Mouse (Mus musculus) T-helper 1 cell (primary cell): ENCODE results near the gene Irgm2.
"Not testable (repeated sequence)": the region's sequence is repeated elsewhere in the genome, so short reads cannot be mapped to it uniquely, and the experiment has no call there.

ENCODE experiments used
- in situ Hi-C: fragments of 300-600 bp; cut with MboI, MseI; formaldehyde crosslinking; loops from one replicate; pipeline ENCODE4 v1.15.1; 2025; ENCODE audit warnings: high pct_unique_total_duplicates

The Irgm2 gene

GRCm38 (mm10) chr11:58199229-58200037 lies at the start of gene Irgm2, which contains the start of gene Igtp:
Gene Irgm2, plus strand, starts transcription at chr11:58199618.
Gene Igtp, plus strand, starts transcription at chr11:58199556.
- in situ Hi-C loops = not testable (repeated sequence)

DNA sequence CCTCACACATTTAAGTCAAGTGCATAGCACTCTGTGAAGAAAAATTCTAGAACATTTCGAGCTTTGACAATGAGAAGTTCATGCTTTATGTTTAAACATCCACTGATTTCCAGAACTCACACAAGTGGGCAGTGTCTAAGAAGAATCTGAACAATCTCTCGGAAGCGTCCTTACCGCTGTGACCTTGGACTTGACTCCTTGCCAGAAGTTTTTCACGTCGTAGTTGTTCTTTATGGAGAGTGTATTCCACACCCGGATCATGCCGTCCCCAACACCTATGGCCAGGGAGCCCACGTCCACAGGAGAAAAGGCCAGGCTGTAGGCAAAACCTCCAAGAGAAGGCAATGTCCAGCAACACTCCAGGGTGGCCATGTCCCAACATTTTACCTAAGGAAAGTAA lies 44.0 kb upstream of the Irgm2 start:
- in situ Hi-C loops = no loop called here

DNA sequence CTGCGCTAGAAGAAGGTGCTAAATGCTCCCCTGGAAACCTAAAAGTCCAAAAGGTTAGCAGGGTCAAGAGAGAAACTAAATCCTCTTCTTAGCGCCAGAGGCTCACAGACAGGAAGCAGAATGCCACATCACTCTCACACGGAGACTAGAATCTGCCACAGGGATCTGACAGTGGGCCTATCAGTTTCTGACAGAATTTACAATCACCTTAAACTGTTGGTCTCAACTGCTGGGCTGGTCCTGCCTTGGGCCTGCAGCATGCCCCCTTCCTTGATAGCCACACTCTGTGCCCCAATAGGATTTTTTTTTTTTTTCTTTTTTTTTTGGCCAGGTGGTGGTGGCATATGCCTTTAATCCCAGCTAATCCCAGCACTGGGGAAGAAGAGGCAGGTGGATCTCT lies 42.5 kb upstream of the Irgm2 start:
- in situ Hi-C loops = no loop called here

DNA sequence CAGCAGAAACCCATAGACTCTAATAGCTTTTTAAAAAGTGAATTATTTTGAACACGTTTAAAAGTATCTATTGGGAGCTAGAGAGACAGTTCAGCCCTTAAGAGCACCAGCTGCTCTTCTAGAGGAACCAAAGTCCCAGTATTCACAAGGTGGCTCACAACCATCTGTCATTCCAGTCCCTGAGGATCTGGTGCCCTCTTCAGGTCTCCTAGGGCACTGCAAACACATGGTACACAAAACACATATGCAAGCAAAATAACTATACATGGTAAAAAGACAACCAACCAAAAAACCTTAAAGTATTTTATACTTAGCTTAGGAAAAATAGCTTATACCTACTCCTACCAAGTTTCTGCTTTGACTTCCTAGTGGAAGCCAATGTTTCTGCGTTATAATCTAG lies 34.3 kb upstream of the Irgm2 start:
- in situ Hi-C loops = no loop called here

DNA sequence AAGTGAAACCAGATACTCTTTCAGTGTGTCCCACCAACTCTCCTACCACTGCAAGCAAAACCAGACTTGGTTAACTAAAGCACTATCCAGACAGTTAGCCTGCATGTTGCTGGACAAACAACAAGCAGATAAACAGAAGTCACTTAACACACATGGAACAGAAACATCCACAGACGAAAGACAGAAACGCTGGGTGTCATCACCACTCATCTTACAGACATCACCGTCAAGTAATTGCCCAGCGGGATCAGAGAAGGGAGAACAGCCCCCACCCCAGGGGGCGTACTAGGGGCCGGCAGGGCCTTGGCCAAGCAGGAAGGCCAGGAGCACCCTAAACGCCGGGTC lies 31.6 kb upstream of the Irgm2 start:
- in situ Hi-C loops = no loop called here

DNA sequence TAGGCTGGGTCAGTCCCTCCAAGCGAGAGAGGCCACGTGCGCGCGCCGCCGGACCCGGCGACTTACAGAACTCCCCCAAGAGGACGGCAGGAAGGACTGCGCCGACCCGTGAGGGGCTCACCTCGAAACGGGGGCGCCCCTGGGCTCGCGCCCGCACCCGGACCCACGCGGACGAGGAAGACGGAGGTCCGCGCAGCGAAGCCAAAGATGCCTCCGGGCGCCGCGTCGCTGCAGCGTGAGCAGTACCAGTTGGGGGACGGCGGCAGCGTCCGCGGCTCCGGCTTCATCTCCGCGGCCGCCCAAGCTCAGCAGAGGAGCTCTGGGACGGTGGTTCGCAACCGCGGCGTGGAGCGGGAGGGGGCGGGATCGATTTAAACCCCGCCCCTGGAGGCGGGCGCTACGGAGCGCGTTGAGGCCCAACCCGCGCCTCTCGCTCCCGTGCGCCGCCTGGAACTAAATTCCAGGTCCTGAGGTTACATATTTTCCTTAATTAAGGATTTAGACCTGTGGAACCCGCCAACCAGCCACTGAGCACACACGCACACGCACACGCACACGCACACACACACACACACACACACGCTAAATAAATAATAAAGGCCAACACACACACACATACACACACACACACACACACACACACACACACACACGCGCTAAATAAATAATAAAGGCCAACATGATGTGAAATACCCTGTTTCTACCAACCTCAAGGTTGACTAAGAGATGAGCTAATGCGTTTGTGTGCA lies 31.1 kb upstream of the Irgm2 start, which contains the start of gene Gemin5:
Gene Gemin5, minus strand, starts transcription at position 373 of the 749 bp plus-strand sequence.
- in situ Hi-C loops = no loop called here

DNA sequence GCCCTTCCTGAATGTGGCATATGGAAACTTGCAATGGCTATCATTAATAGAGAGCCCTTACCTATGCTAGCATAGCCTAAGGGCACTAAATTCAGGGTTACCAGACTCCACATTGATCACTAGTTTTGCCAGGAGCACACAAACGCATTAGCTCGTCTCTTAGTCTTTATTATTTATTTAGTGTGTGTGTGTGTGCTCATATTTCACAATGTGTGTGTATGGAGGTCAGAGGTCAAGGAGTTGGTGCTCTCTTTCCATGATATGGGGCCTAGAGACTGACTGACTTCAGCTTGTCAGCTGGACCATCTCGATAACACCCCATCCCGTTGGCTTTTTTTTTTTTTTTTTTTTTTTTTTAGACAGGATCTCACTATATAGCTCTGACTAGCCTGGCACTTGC lies 29.8 kb upstream of the Irgm2 start:
- in situ Hi-C loops = loop anchor here (5.0 kb wide), 2 partner anchors 43 to 123 kb away; no protein-coding TSS in a partner anchor

DNA sequence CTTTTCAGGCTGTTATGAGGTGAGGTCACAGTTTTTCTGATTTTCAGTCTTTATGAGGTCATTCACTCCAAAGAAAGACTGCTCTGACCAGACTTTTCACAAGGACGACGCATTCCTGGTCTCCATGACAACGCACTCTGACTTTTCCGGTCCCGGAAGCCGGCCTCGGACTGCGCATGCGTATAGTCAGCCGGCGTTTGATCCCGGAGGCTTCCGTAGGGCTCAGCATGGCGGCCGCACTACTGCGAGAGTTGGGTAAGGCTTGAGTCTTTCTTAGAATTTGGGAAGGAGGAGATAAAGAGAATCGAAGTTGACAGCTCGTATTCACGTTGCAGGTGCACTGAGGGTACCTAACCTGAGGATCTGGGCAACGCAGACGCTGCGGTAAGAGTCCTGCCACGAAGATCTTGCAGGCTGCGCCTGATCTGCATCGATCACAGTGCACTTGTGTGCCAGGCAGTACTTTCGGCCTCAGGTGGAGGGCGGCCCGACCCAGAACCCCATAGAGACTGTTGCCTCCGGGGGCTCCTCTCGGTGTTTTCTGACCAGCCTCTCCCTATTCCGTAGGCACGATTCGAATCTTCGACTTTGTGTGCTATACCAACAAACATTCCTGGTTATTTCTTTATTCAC lies 27.8 kb upstream of the Irgm2 start, which contains the start of gene Mrpl22:
Gene Mrpl22, plus strand, starts transcription at position 203 of the 633 bp plus-strand sequence.
- in situ Hi-C loops = loop anchor here (5.0 kb wide), 2 partner anchors 41 to 121 kb away; no protein-coding TSS in a partner anchor

GRCm38 (mm10) chr11:58179563-58179962 lies 19.9 kb upstream of the Irgm2 start:
- in situ Hi-C loops = no loop called here

- in situ Hi-C loops = not testable (repeated sequence)
Observed at GRCm38 (mm10) chr11:58179986-58180385, 19.4 kb upstream of the Irgm2 start.

- in situ Hi-C loops = no loop called here
Observed at GRCm38 (mm10) chr11:58180756-58181155, 18.7 kb upstream of the Irgm2 start.

- in situ Hi-C loops = no loop called here
Observed at GRCm38 (mm10) chr11:58183579-58183978, 15.8 kb upstream of the Irgm2 start.

DNA sequence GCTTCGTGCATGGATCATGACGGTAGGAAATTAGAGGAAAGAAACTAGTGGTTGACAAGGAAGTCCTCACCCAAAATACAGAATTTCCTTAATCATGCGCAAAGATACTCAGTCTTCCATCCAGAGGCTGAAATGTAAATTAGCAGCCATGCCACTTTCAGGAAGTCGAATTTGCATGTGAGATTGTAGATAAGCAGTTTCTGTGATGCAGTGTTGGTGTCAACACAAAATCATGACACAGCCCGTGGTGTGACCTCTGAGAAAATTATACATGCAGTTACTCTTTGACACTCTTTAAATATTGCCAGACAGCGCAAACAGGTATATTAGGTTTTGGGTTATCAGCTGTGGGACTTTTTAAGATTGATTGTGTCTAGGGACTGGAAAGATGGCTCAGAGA lies 9.7 kb upstream of the Irgm2 start:
- in situ Hi-C loops = no loop called here

DNA sequence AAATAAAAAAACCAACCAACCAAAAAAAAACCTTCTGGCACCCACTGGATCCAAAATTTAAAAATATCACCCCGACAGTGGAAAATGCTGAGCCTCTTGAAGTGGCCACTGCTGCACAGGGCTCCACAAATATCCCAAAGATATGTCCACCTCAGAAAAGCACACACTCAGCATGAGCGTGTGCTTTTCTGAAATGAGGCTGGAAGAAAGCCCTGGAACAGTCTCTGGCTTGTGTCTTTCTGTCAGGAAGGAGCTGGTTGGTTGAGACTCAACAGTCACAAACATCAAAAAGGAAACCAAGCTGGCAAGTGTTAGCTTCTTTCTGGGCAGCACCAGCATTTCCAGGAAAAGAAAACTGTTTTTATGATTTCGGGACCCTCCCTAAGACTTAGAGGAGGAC lies 6.1 kb upstream of the Irgm2 start:
- in situ Hi-C loops = no loop called here

DNA sequence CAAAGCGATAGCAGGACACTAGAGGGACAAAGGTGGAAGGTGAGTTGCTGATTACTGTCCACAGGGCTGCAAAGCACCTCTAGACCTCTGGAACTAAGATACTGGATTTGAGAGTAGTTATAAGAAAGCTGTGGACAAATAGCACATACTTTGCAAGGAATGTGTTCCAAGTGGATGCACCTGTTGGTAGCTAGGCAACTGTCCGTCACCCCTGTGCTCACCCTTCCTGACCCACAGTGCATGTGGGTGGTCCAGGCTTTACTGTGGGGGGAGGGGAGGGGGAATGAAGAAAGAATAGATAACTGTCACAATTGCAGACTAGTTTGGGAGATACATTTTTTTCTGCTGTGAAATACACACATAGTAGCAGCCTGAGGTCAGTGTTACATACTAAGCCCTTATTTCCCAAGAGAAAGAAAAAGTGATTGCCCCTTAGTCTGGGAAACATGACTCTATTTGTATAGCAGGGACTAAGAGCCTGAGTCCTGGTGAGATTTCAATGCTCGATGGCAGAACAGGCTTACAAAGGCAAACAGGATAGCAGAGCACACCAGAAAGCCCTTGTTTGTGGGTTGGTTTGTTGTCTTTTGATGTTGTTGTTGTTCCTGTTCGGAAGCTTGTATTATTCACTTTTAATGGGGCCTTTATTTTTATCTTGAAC lies 5.4 kb upstream of the Irgm2 start:
- in situ Hi-C loops = no loop called here

DNA sequence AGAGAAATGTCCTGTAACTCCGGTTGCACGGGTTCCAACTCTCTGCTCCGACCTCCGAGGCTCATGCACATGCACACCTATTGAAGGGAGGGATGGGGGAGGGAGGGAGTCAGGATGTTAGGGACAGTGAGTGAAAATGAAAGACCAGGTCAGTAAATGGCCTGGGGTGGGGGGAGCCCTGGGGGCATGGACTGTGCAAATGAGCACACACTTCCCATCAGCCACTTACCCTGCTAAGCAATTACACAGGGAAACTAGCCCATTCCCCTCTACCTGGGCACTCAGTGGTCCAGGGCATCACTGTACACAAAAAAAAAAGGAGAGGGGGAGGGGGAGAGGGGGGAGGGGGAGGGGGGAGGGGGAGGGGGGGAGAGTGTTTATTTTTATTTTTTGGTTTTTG lies 755 bp upstream of the Irgm2 start:
- in situ Hi-C loops = no loop called here

GRCm38 (mm10) chr11:58200226-58200625 lies 808 bp downstream of the Irgm2 start:
- in situ Hi-C loops = no loop called here

GRCm38 (mm10) chr11:58201052-58201451 lies 1.6 kb downstream of the Irgm2 start:
- in situ Hi-C loops = no loop called here

DNA sequence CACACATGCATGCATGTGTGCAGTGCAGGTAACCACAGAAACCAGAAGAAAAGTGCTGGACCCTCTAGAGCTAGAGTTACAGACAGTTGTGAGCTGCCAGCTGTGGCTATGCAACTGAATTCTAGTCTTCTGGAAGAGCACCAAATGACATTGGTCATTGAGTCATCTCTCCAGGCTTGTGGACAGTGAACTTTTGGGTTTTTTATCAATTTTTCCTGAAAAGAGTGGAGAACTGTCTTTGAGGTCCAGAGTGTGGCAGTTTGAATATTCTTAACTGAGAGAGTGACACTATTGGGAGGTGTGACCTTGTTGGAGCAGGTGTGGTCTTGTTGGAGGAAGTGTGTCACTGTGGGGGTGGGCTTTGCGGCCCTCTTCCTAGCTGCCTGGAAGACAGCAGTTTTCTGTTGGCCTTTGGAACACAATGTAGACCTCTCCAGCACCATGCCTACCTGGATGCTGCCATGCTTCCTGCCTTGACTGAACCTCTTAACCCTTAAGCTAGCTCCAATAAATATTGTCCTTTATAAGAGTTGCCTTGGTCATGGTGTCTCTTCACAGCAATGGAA lies 11.0 kb downstream of the Irgm2 start:
- in situ Hi-C loops = loop anchor here (5.0 kb wide), 1 partner anchor 38 kb away; the partner anchor contains the start of gene Mrpl22

GRCm38 (mm10) chr11:58211062-58211681 lies 11.8 kb downstream of the Irgm2 start:
- in situ Hi-C loops = loop anchor here (5.0 kb wide), 1 partner anchor 39 kb away; the partner anchor contains the start of gene Mrpl22

GRCm38 (mm10) chr11:58211682-58212067 lies 12.3 kb downstream of the Irgm2 start:
- in situ Hi-C loops = loop anchor here (5.0 kb wide), 1 partner anchor 39 kb away; the partner anchor contains the start of gene Mrpl22
